Mouse (Mus musculus): Measurements from ENCODE around the gene Akap6. TPM values are rescaled to one million over a fixed set of nuclear protein-coding genes. Genes with fewer than 3 reads are reported as not detected.

Akap6 gene
- polyA plus RNA-seq (2014; fragmentation: Nextera tagmentation; extraction: Ambion mirVana): 5.8 and 7.9 TPM in 2 replicates

DNA sequence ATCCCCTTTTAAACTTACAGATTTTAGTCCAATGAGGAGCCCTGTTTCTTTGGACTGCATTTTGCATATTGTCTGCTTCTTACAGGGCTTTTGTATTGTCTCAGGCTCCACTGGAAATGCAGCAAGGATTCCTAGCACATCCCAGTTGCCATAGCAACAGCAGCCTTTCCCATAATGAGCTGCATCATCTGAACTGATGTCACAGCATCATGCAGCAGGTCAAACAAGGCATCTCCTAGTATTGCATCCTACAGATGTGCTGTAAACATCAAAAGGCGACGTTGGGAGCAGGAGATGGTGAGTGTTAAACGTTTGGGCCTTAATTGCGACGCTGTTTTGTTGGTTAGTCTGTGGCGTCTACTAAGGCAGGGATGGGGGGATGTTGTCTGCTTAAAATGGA lies at the start of gene Akap6:
Gene Akap6, plus strand, starts transcription at position 238 of the 400 bp plus-strand sequence.
- Histone ChIP-seq H3K4me3 (ENCODE audit: low read depth, low read length) (peak within 1 kb of the TSS; percentile 10; the same call in 1 of the 2 replicates), H3K27ac (replicated peaks; ENCODE audit: low read depth, low read length) (peak within 1 kb of the TSS; percentile 77), H3K9me3 (ENCODE audit: control insufficient read depth, low read length) (no peaks in the 10 kb centered on the region), H3K36me3 (ENCODE audit: control insufficient read depth, insufficient read depth, low read length) (no peaks in the 10 kb centered on the region), H3K27me3 (replicated peaks; ENCODE audit: control insufficient read depth, insufficient read depth, low read length) (no peaks in the 10 kb centered on the region), H3K4me1 (ENCODE audit: control insufficient read depth, insufficient read depth, low read length) (peaks cover 18% of the 10 kb centered on the region), H3K4me2 (ENCODE audit: low read depth, low read length) (peak within 1 kb of the TSS; percentile 50; the same call in 1 of the 2 replicates), H3K9ac (ENCODE audit: low read depth, low read length) (peak within 1 kb of the TSS; percentile 57; the same call in 1 of the 2 replicates)
- ATAC-seq (ENCODE audit: low read depth): no peak; the same call in 1 of the 2 replicates
- DNase-seq (ENCODE audit: low spot score): peak; percentile 83
- 41% methylated on average over 6 of the region's 6 CpGs for WGBS

DNA sequence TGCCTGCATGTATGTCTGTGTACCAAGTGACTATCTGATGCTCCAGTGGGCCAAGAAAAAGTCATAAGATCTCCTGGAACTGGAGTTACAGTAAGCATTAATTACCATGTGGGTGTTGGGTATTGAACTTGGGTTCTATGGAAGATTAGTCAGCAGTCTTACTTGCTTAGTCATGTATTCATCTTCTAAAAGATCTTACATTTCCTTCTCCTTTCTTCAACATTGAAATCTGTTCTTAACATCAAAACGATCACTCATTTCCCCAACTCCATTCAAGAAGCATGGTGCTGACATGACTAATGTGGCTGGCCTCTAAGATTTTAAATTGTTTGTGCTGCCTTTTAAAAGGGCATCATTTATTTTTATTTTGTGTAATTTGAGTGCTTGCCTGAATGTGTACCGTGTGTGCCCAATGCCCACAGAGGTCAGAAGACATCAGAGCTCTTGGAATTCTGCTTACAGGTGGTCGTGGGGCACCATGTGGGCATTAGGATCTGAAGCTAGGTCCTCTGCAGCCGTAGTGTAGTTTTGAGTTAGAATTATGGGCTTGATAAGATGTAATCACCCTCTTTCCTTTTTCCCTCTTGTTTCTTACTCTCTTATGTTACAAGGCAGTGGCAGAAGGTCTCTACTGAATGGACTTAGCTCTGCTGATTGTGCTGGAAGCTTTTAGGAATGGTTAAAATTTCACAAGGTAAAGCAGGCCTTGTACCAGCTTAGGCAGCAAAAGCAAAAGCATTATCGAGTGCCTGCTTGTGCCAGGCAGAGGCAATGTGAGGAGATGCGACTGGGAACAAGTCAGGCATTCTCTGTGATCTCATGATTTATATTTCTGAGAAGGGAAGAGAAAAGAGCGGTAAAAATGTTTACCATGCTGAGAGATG lies 36.0 kb upstream of the Akap6 start:
- Histone ChIP-seq H3K27ac (replicated peaks; ENCODE audit: low read depth, low read length) (no peak overlapping the region), H3K9me3 (ENCODE audit: control insufficient read depth, low read length) (no peaks in the 10 kb centered on the region), H3K9ac (ENCODE audit: low read depth, low read length) (no peak overlapping the region), H3K4me3 (ENCODE audit: low read depth, low read length) (no peak overlapping the region), H3K27me3 (replicated peaks; ENCODE audit: control insufficient read depth, insufficient read depth, low read length) (no peaks in the 10 kb centered on the region), H3K36me3 (ENCODE audit: control insufficient read depth, insufficient read depth, low read length) (no peaks in the 10 kb centered on the region), H3K4me2 (ENCODE audit: low read depth, low read length) (no peak overlapping the region), H3K4me1 (ENCODE audit: control insufficient read depth, insufficient read depth, low read length) (no peaks in the 10 kb centered on the region)
- 74% methylated on average over 7 of the region's 7 CpGs for WGBS
- DNase-seq (ENCODE audit: low spot score) (no peak), ATAC-seq (ENCODE audit: low read depth) (no peak)

DNA sequence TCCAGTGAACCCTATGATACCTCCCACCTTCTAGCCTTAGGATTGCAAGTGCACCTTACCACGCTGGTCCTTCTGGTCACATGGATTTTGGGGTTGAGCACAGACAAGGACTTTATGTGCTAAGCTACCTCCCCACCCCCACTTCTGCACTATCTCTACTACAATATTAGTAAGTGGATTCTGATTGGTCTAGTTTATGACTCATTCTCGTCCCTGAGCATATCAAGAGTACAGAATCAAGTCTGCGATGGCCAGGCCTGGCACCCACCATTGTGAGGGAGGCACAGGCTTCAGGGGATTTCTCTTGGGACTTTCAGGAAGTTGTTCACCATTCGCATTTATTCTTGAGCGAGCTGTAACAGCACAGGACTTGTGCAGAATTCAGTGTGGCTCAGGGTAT lies 34.2 kb upstream of the Akap6 start:
- WGBS: 72% methylated on average over 5 of the region's 5 CpGs
- Histone ChIP-seq H3K4me1 (ENCODE audit: control insufficient read depth, insufficient read depth, low read length) (no peaks in the 10 kb centered on the region), H3K9me3 (ENCODE audit: control insufficient read depth, low read length) (no peaks in the 10 kb centered on the region), H3K4me3 (ENCODE audit: low read depth, low read length) (no peak overlapping the region), H3K4me2 (ENCODE audit: low read depth, low read length) (no peak overlapping the region), H3K9ac (ENCODE audit: low read depth, low read length) (no peak overlapping the region), H3K36me3 (ENCODE audit: control insufficient read depth, insufficient read depth, low read length) (no peaks in the 10 kb centered on the region), H3K27ac (replicated peaks; ENCODE audit: low read depth, low read length) (no peak overlapping the region), H3K27me3 (replicated peaks; ENCODE audit: control insufficient read depth, insufficient read depth, low read length) (no peaks in the 10 kb centered on the region)
- no peak for DNase-seq (ENCODE audit: low spot score)
- no peak for ATAC-seq (ENCODE audit: low read depth)

- Histone ChIP-seq H3K27ac (replicated peaks; ENCODE audit: low read depth, low read length) (no peak overlapping the region; the same call in 1 of the 2 replicates), H3K36me3 (ENCODE audit: control insufficient read depth, insufficient read depth, low read length) (no peaks in the 10 kb centered on the region), H3K27me3 (replicated peaks; ENCODE audit: control insufficient read depth, insufficient read depth, low read length) (no peaks in the 10 kb centered on the region), H3K9me3 (ENCODE audit: control insufficient read depth, low read length) (no peaks in the 10 kb centered on the region), H3K9ac (ENCODE audit: low read depth, low read length) (no peak overlapping the region), H3K4me1 (ENCODE audit: control insufficient read depth, insufficient read depth, low read length) (peaks cover 15% of the 10 kb centered on the region), H3K4me2 (ENCODE audit: low read depth, low read length) (0 out of 2 replicates have a peak overlapping the region, but pooled peaks have one; percentile 10), H3K4me3 (ENCODE audit: low read depth, low read length) (no peak overlapping the region)
- 7% methylated on average over 7 of the region's 7 CpGs for WGBS
- peak; percentile 95 for ATAC-seq (ENCODE audit: low read depth)
- peak; percentile 93 for DNase-seq (ENCODE audit: low spot score)
These were observed 27.7 kb upstream of the Akap6 start for GRCm38 (mm10) chr12:52671436-52671835.

GRCm38 (mm10) chr12:52671943-52672342 lies 27.2 kb upstream of the Akap6 start:
- Histone ChIP-seq H3K27ac (replicated peaks; ENCODE audit: low read depth, low read length) (no peak overlapping the region), H3K4me1 (ENCODE audit: control insufficient read depth, insufficient read depth, low read length) (peaks cover 15% of the 10 kb centered on the region), H3K4me3 (ENCODE audit: low read depth, low read length) (no peak overlapping the region), H3K27me3 (replicated peaks; ENCODE audit: control insufficient read depth, insufficient read depth, low read length) (no peaks in the 10 kb centered on the region), H3K9ac (ENCODE audit: low read depth, low read length) (no peak overlapping the region), H3K9me3 (ENCODE audit: control insufficient read depth, low read length) (no peaks in the 10 kb centered on the region), H3K36me3 (ENCODE audit: control insufficient read depth, insufficient read depth, low read length) (no peaks in the 10 kb centered on the region), H3K4me2 (ENCODE audit: low read depth, low read length) (no peak overlapping the region)
- WGBS: 43% methylated on average over 6 of the region's 6 CpGs
- no peak for DNase-seq (ENCODE audit: low spot score)
- ATAC-seq (ENCODE audit: low read depth): peak; percentile 5; the same call in 1 of the 2 replicates

- no peak overlapping the region for H3K4me3 ChIP-seq (ENCODE audit: low read depth, low read length)
- no peaks in the 10 kb centered on the region for H3K9me3 ChIP-seq (ENCODE audit: control insufficient read depth, low read length)
- no peak overlapping the region for H3K4me2 ChIP-seq (ENCODE audit: low read depth, low read length)
- H3K27me3 ChIP-seq (replicated peaks; ENCODE audit: control insufficient read depth, insufficient read depth, low read length): no peaks in the 10 kb centered on the region
- H3K4me1 ChIP-seq (ENCODE audit: control insufficient read depth, insufficient read depth, low read length): peaks cover 15% of the 10 kb centered on the region
- H3K9ac ChIP-seq (ENCODE audit: low read depth, low read length): no peak overlapping the region
- 59% methylated on average over 6 of the region's 6 CpGs for whole genome bisulfite sequencing
- ATAC-seq (ENCODE audit: low read depth) (no peak), DNase-seq (ENCODE audit: low spot score) (peak; percentile 72)
- H3K27ac ChIP-seq (replicated peaks; ENCODE audit: low read depth, low read length): no peak overlapping the region
- H3K36me3 ChIP-seq (ENCODE audit: control insufficient read depth, insufficient read depth, low read length): no peaks in the 10 kb centered on the region
These were observed 25.7 kb upstream of the Akap6 start for GRCm38 (mm10) chr12:52673361-52673960.

DNA sequence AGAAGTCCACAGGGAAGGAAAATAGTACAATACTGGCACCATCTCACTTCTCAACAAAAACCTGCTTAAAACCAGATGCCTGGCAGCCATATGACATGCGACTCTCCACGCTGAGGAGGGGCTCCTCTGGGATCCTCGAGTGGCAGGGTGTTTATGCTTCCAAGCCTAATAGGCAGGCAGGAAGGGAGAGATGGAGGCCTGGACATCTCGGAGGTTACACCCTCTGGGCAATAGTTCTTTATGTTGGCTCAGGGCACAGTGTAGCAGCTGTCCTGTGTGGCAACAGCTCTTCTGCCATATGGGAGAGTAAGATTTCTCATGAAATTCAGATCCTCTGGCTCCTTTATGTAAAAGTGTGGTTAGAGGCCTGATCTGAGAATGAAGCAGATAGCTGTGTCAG lies 24.2 kb upstream of the Akap6 start:
- peak overlapping the region; percentile 11; the same call in 1 of the 2 replicates for H3K27ac ChIP-seq (replicated peaks; ENCODE audit: low read depth, low read length)
- no peak overlapping the region for H3K9ac ChIP-seq (ENCODE audit: low read depth, low read length)
- no peaks in the 10 kb centered on the region for H3K27me3 ChIP-seq (replicated peaks; ENCODE audit: control insufficient read depth, insufficient read depth, low read length)
- no peak overlapping the region for H3K4me3 ChIP-seq (ENCODE audit: low read depth, low read length)
- no peak overlapping the region for H3K4me2 ChIP-seq (ENCODE audit: low read depth, low read length)
- H3K36me3 ChIP-seq (ENCODE audit: control insufficient read depth, insufficient read depth, low read length): no peaks in the 10 kb centered on the region
- 21% methylated on average over 4 of the region's 4 CpGs for WGBS
- no peaks in the 10 kb centered on the region for H3K9me3 ChIP-seq (ENCODE audit: control insufficient read depth, low read length)
- DNase-seq (ENCODE audit: low spot score) (peak; percentile 69), ATAC-seq (ENCODE audit: low read depth) (peak; percentile 45; the same call in 1 of the 2 replicates)
- H3K4me1 ChIP-seq (ENCODE audit: control insufficient read depth, insufficient read depth, low read length): peaks cover 15% of the 10 kb centered on the region

GRCm38 (mm10) chr12:52687355-52687754 lies 11.8 kb upstream of the Akap6 start:
- H3K4me1 ChIP-seq (ENCODE audit: control insufficient read depth, insufficient read depth, low read length): peaks cover 7% of the 10 kb centered on the region
- H3K27ac ChIP-seq (replicated peaks; ENCODE audit: low read depth, low read length): no peak overlapping the region
- DNase-seq (ENCODE audit: low spot score): no peak
- ATAC-seq (ENCODE audit: low read depth): no peak
- H3K27me3 ChIP-seq (replicated peaks; ENCODE audit: control insufficient read depth, insufficient read depth, low read length): no peaks in the 10 kb centered on the region
- no peak overlapping the region for H3K4me2 ChIP-seq (ENCODE audit: low read depth, low read length)
- 52% methylated on average over 9 of the region's 9 CpGs for WGBS
- no peaks in the 10 kb centered on the region for H3K9me3 ChIP-seq (ENCODE audit: control insufficient read depth, low read length)
- H3K9ac ChIP-seq (ENCODE audit: low read depth, low read length): no peak overlapping the region
- H3K4me3 ChIP-seq (ENCODE audit: low read depth, low read length): no peak overlapping the region
- no peaks in the 10 kb centered on the region for H3K36me3 ChIP-seq (ENCODE audit: control insufficient read depth, insufficient read depth, low read length)

All from embryonic facial prominence, embryonic 14.5 days (tissue).